Mouse (Mus musculus): Measurements from ENCODE around the gene Cox19. TPM values are rescaled to one million over a fixed set of nuclear protein-coding genes. Genes with fewer than 3 reads are reported as not detected.

Cox19 gene
- total and polyA plus RNA-seq, 2 experiments from 2014 or later, result 79.4 to 95.5 TPM

DNA sequence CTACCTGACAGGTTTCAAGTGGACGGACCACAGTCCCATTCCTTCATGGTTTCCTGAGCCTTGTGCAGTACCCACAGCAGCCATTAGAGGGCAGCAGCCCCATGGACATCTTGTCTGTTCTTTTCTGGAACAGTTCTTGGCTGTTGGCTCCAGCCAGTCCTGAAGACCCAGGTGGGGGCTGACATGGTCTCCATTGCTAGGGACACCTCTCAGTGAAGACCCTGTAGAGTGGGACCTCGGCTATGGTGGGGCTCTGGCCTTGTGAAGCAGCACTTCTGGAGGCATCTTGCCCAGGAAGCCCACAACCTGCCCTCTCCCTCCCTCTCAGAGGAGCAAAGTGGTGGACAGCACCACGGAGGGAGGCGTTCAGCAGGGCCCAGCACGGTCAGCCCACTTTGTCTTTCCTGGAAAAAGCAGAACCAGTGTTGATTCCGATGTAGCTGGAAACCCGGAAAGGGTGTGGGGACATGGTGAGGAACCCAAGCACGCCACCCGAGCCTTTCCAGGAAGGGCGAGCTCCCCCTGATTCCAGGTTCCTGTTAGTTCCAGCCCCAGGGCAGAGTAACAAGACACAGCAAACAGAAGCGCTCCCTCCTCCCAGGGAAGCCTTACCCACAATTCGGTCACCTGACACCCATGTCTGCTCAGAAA is 13.2 kb upstream of the Cox19 start:
- Histone ChIP-seq H3K27ac (ENCODE audit: low read depth, low read length) (peak overlapping the region; percentile 52; the same call in 1 of the 2 replicates), H3K4me1 (ENCODE audit: insufficient read depth, low read length) (no peaks in the 10 kb centered on the region), H3K27me3 (ENCODE audit: insufficient read depth, low read length) (no peaks in the 10 kb centered on the region), H3K9ac (replicated peaks; ENCODE audit: low read length, poor library complexity, severe bottlenecking) (0 out of 2 replicates have a peak overlapping the region, but pooled peaks have one; percentile 24), H3K4me2 (ENCODE audit: low read depth, low read length, poor library complexity, severe bottlenecking) (0 out of 2 replicates have a peak overlapping the region, but pooled peaks have one; percentile 9), H3K4me3 (ENCODE audit: low read depth, low read length) (no peak overlapping the region), H3K9me3 (ENCODE audit: low read length) (no peaks in the 10 kb centered on the region), H3K36me3 (ENCODE audit: insufficient read depth, low read length) (peaks cover 16% of the 10 kb centered on the region; the same call in 1 of the 2 replicates)
- WGBS, result 35% methylated on average over 12 of the region's 12 CpGs
- peak; percentile 99 for TF ChIP-seq CTCF (IDR thresholded peaks at IDR 0.05)
- DNase-seq (ENCODE audit: low spot score) (peak; percentile 91), ATAC-seq (ENCODE audit: low FRiP score) (peak; percentile 69)

DNA sequence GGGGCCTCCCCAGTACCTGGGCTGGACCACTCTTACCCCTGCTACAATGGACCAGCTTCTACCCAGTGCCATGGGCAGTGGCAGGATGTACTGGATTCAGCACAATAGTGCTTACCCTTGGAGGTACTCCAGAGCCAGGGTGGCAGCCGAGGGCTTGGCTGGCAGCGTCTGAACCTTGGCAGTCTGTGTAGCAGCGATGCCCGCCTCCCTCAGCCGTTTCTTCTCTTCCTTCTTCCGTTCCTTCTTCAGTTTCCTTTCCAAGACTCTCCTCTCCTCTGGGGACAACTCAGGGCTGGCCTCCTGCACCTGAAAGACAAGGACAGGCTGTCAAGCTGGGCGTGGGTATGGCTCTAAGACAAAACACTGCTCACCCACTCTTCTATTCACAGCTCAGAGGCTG is 12.6 kb upstream of the Cox19 start:
- Histone ChIP-seq H3K4me2 (ENCODE audit: low read depth, low read length, poor library complexity, severe bottlenecking) (no peak overlapping the region), H3K4me3 (ENCODE audit: low read depth, low read length) (no peak overlapping the region), H3K27ac (ENCODE audit: low read depth, low read length) (no peak overlapping the region), H3K27me3 (ENCODE audit: insufficient read depth, low read length) (no peaks in the 10 kb centered on the region), H3K36me3 (ENCODE audit: insufficient read depth, low read length) (peaks cover 16% of the 10 kb centered on the region; the same call in 1 of the 2 replicates), H3K9me3 (ENCODE audit: low read length) (no peaks in the 10 kb centered on the region), H3K9ac (replicated peaks; ENCODE audit: low read length, poor library complexity, severe bottlenecking) (no peak overlapping the region), H3K4me1 (ENCODE audit: insufficient read depth, low read length) (no peaks in the 10 kb centered on the region)
- no peak for DNase-seq (ENCODE audit: low spot score)
- ATAC-seq (ENCODE audit: low FRiP score), result no peak
- WGBS, result 57% methylated on average over 7 of the region's 7 CpGs
- no peak for TF ChIP-seq CTCF (IDR thresholded peaks at IDR 0.05)

DNA sequence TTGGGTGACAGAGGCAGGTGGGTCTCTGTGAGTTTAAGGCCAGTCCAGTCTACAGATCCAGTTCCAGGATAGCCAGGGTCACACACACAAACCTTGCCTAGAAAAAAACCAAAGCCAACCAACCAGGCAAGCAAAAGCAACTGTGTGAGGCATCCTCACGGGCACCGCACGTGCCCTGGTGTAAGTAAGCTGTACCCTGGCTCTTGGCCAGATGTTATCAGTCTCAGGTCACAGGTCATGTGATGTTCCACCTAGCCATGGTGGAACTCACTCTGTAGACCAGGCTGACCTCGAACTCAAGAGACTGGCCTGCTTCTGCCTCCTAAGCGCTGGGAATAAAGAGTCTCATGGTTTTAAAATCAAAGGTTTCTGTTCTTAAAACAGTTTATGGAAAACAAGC is 8.0 kb upstream of the Cox19 start:
- no peak overlapping the region for H3K9ac ChIP-seq (replicated peaks; ENCODE audit: low read length, poor library complexity, severe bottlenecking)
- TF ChIP-seq CTCF (IDR thresholded peaks at IDR 0.05), result no peak
- no peaks in the 10 kb centered on the region for H3K27me3 ChIP-seq (ENCODE audit: insufficient read depth, low read length)
- ATAC-seq (ENCODE audit: low FRiP score) (no peak), DNase-seq (ENCODE audit: low spot score) (no peak)
- H3K4me1 ChIP-seq (ENCODE audit: insufficient read depth, low read length), result no peaks in the 10 kb centered on the region
- peaks cover 16% of the 10 kb centered on the region; the same call in 1 of the 2 replicates for H3K36me3 ChIP-seq (ENCODE audit: insufficient read depth, low read length)
- 93% methylated on average over 5 of the region's 5 CpGs for WGBS
- no peaks in the 10 kb centered on the region for H3K9me3 ChIP-seq (ENCODE audit: low read length)
- H3K27ac ChIP-seq (ENCODE audit: low read depth, low read length), result no peak overlapping the region
- H3K4me2 ChIP-seq (ENCODE audit: low read depth, low read length, poor library complexity, severe bottlenecking), result no peak overlapping the region
- H3K4me3 ChIP-seq (ENCODE audit: low read depth, low read length), result no peak overlapping the region

DNA sequence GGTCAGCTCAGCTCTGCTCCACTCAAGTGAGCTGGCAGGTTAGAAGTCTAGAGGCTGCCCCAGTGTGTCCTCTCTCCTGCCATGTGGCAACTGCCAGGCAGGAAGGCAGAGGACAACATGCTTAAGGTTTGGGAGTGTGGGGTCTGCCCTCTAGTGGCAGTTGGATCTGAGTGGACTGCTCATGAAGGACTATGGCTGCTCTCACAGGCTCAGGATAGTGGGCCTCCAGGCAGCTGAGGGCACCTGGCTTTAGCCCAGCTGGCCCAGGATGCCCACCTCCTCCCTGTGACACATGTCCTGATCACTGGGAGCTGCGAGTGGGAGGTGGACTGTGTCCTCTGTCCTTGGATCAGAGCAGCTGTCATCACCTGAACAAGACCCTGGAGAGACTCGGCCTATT is 7.4 kb upstream of the Cox19 start:
- 87% methylated on average over 2 of the region's 2 CpGs for WGBS
- Histone ChIP-seq H3K9me3 (ENCODE audit: low read length) (no peaks in the 10 kb centered on the region), H3K27ac (ENCODE audit: low read depth, low read length) (no peak overlapping the region), H3K4me2 (ENCODE audit: low read depth, low read length, poor library complexity, severe bottlenecking) (no peak overlapping the region), H3K27me3 (ENCODE audit: insufficient read depth, low read length) (no peaks in the 10 kb centered on the region), H3K4me1 (ENCODE audit: insufficient read depth, low read length) (no peaks in the 10 kb centered on the region), H3K4me3 (ENCODE audit: low read depth, low read length) (no peak overlapping the region), H3K36me3 (ENCODE audit: insufficient read depth, low read length) (peaks cover 16% of the 10 kb centered on the region; the same call in 1 of the 2 replicates), H3K9ac (replicated peaks; ENCODE audit: low read length, poor library complexity, severe bottlenecking) (no peak overlapping the region)
- ATAC-seq (ENCODE audit: low FRiP score) (no peak), DNase-seq (ENCODE audit: low spot score) (peak; percentile 57)
- TF ChIP-seq CTCF (IDR thresholded peaks at IDR 0.05), result peak; percentile 73

DNA sequence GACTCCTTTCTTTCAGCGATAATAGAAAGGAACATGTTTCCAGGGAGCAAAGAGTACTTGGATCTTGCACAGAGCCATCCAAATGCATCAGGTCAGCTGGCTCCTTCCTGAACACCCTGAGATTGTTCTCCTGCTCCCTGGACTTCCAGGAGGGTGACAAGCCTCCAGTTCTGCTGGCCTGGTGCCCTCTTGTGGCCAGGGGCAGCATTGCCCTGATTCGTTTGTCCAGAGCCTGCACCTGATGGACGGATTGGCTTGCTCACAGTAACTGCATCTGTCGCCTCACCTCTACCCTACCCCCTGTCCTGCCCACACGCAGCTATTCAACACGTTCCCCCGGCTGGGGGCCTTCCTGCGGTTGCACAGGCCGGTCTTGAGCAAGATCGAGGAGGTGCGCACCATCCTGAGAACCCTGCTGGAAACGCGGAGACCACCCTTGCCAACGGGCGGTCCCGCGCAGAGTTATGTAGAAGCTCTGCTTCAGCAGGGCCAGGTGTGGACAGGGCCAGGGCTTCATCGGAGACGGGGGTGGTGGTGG is 4.1 kb upstream of the Cox19 start:
- TF ChIP-seq CTCF (IDR thresholded peaks at IDR 0.05), result peak; percentile 91
- H3K36me3 ChIP-seq (ENCODE audit: insufficient read depth, low read length), result peaks cover 3% of the 10 kb centered on the region; the same call in 1 of the 2 replicates

DNA sequence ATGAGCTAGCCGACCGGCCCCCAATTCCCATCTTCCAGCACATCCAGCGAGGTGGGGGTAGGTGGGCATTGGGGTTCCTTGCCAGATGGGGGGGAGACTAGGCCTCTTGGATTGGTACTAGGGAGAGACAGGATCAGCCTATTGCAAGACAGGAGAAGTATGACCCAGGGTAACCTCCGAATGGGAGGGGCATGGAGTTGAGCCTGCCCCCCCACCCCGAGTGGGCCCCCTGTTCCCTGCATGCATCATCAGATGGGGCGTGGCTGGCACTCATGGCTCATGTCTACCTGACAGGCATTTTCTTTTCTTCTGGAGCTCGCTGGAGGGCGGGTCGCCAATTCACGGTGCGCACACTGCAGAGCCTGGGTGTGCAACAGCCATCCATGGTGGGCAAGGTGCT is 2.7 kb upstream of the Cox19 start:
- 91% methylated on average over 8 of the region's 11 CpGs for WGBS
- no peaks in the 10 kb centered on the region for H3K27me3 ChIP-seq (ENCODE audit: insufficient read depth, low read length)
- no peak overlapping the region for H3K9ac ChIP-seq (replicated peaks; ENCODE audit: low read length, poor library complexity, severe bottlenecking)
- ATAC-seq (ENCODE audit: low FRiP score) (no peak), DNase-seq (ENCODE audit: low spot score) (no peak)
- H3K4me3 ChIP-seq (ENCODE audit: low read depth, low read length), result no peak overlapping the region
- no peaks in the 10 kb centered on the region for H3K4me1 ChIP-seq (ENCODE audit: insufficient read depth, low read length)
- TF ChIP-seq CTCF (IDR thresholded peaks at IDR 0.05), result no peak
- H3K27ac ChIP-seq (ENCODE audit: low read depth, low read length), result no peak overlapping the region
- no peaks in the 10 kb centered on the region for H3K36me3 ChIP-seq (ENCODE audit: insufficient read depth, low read length)
- no peaks in the 10 kb centered on the region for H3K9me3 ChIP-seq (ENCODE audit: low read length)
- no peak overlapping the region for H3K4me2 ChIP-seq (ENCODE audit: low read depth, low read length, poor library complexity, severe bottlenecking)

More for the DNA sequence above, 4.1 kb upstream of the Cox19 start:
- peak; percentile 63 for DNase-seq (ENCODE audit: low spot score)
- H3K27me3 ChIP-seq (ENCODE audit: insufficient read depth, low read length), result no peaks in the 10 kb centered on the region
- no peak overlapping the region for H3K4me3 ChIP-seq (ENCODE audit: low read depth, low read length)
- WGBS, result 38% methylated on average over 19 of the region's 19 CpGs
- H3K27ac ChIP-seq (ENCODE audit: low read depth, low read length), result no peak overlapping the region
- no peaks in the 10 kb centered on the region for H3K4me1 ChIP-seq (ENCODE audit: insufficient read depth, low read length)
- no peak for ATAC-seq (ENCODE audit: low FRiP score)
- H3K4me2 ChIP-seq (ENCODE audit: low read depth, low read length, poor library complexity, severe bottlenecking), result no peak overlapping the region
- H3K9ac ChIP-seq (replicated peaks; ENCODE audit: low read length, poor library complexity, severe bottlenecking), result no peak overlapping the region
- no peaks in the 10 kb centered on the region for H3K9me3 ChIP-seq (ENCODE audit: low read length)

Measured in midbrain, postnatal 0 days (tissue).